Mouse (Mus musculus) MEL (cell line): ENCODE data around the gene Hmgcl. TPM values are rescaled to one million over a fixed set of nuclear protein-coding genes. Genes with fewer than 3 reads are reported as not detected.

Experiments used
- DNase-seq: peaks from one replicate; pipeline ENCODE4 v3.0.0; 2011; ENCODE audit warnings: low read depth, low spot score
- H3K27ac ChIP-seq: 2 replicates; pipeline ENCODE4 v1.5.1; 2012; ENCODE audit warnings: low read depth, mild to moderate bottlenecking, control low read depth, low read length, moderate library complexity; ENCODE audit not compliant: control insufficient read depth
- H3K27me3 ChIP-seq, 2 experiments: fragments of 150-350 bp in 1 of 2; sonication (generic) in 1 of 2; 2 replicates each; pipeline ENCODE4 v1.6.1; 2012; ENCODE audit warnings: low read length in 2 of 2, mild to moderate bottlenecking in 2 of 2, improper control_type of control experiment in 1 of 2, moderate library complexity in 1 of 2; ENCODE audit not compliant: insufficient read depth in 2 of 2, control insufficient read depth in 1 of 2
- H3K36me3 ChIP-seq, 2 experiments: 2 replicates each; pipeline ENCODE4 v1.6.1; 2012 to 2014; ENCODE audit warnings: low read length in 2 of 2, improper control_type of control experiment in 1 of 2, inconsistent platforms in 1 of 2, mild to moderate bottlenecking in 1 of 2; ENCODE audit not compliant: insufficient read depth in 2 of 2, control insufficient read depth in 1 of 2
- H3K4me1 ChIP-seq, 2 experiments: fragments of 150-350 bp in 1 of 2; sonication (generic) in 1 of 2; 2 replicates each; pipeline ENCODE4 v1.6.1; 2012; ENCODE audit warnings: low read length in 2 of 2, improper control_type of control experiment in 1 of 2, mild to moderate bottlenecking in 1 of 2; ENCODE audit not compliant: insufficient read depth in 2 of 2, control insufficient read depth in 1 of 2
- H3K4me3 ChIP-seq, 2 experiments: fragments of 150-350 bp in 1 of 2; sonication (generic) in 1 of 2; 2 replicates each; pipeline ENCODE4 v1.5.1; 2012; ENCODE audit warnings: low read depth in 2 of 2, low read length in 2 of 2, mild to moderate bottlenecking in 2 of 2, moderate library complexity in 2 of 2, control low read depth in 1 of 2, improper control_type of control experiment in 1 of 2; ENCODE audit not compliant: control insufficient read depth in 1 of 2, insufficient read depth in 1 of 2
- H3K79me2 ChIP-seq: 2 replicates; pipeline ENCODE4 v1.6.1; 2012; ENCODE audit warnings: mild to moderate bottlenecking, low read length, moderate library complexity; ENCODE audit not compliant: control insufficient read depth, poor library complexity, insufficient read depth
- H3K9ac ChIP-seq: 2 replicates; pipeline ENCODE4 v1.6.1; 2012; ENCODE audit warnings: low read depth, mild to moderate bottlenecking, control low read depth, low read length, moderate library complexity; ENCODE audit not compliant: control insufficient read depth, poor library complexity, severe bottlenecking
- H3K9me3 ChIP-seq: fragments of 150-350 bp; sonication (generic); replicated peaks from 2 replicates; pipeline ENCODE4 v1.6.1; 2012; ENCODE audit warnings: mild to moderate bottlenecking, low read length, improper control_type of control experiment, moderate library complexity; ENCODE audit not compliant: insufficient read depth
- BHLHE40 ChIP-seq: IDR thresholded peaks from 2 replicates; pipeline ENCODE4 v1.6.1; 2012; ENCODE audit warnings: low read depth, mild to moderate bottlenecking, inconsistent platforms, low read length, improper control_type of control experiment, borderline replicate concordance
- E2F4 ChIP-seq: IDR thresholded peaks from 2 replicates; pipeline ENCODE4 v1.6.1; 2011; ENCODE audit warnings: low read depth, low read length, improper control_type of control experiment, borderline replicate concordance
- ELF1 ChIP-seq: IDR thresholded peaks from 2 replicates; pipeline ENCODE4 v1.6.1; 2014; ENCODE audit warnings: low read depth, mild to moderate bottlenecking, inconsistent platforms, low read length, improper control_type of control experiment, moderate library complexity
- ETS1 ChIP-seq: IDR thresholded peaks from 2 replicates; pipeline ENCODE4 v1.6.1; 2012; ENCODE audit warnings: low read depth, mild to moderate bottlenecking, inconsistent platforms, low read length, improper control_type of control experiment, moderate library complexity
- GABPA ChIP-seq: IDR thresholded peaks from 2 replicates; pipeline ENCODE4 v1.6.1; 2012; ENCODE audit warnings: low read depth, mild to moderate bottlenecking, inconsistent platforms, low read length, improper control_type of control experiment, moderate library complexity
- JUND ChIP-seq: IDR thresholded peaks from 2 replicates; pipeline ENCODE4 v1.6.1; 2011; ENCODE audit warnings: low read depth, mild to moderate bottlenecking, improper control_type of control experiment, low read length
- KAT2A ChIP-seq: conservative IDR thresholded peaks from 2 replicates; pipeline ENCODE4 v1.6.1; 2012; ENCODE audit warnings: low read depth, low read length, improper control_type of control experiment, inconsistent platforms
- MEF2A ChIP-seq: IDR thresholded peaks from 2 replicates; pipeline ENCODE4 v1.6.1; 2014; ENCODE audit warnings: low read depth, mild to moderate bottlenecking, inconsistent platforms, low read length, improper control_type of control experiment; ENCODE audit not compliant: poor library complexity, insufficient replicate concordance, severe bottlenecking; ENCODE audit errors: extremely low read depth
- MYC ChIP-seq: IDR thresholded peaks from 2 replicates; pipeline ENCODE4 v1.6.1; 2011; ENCODE audit warnings: low read depth, mild to moderate bottlenecking, low read length, improper control_type of control experiment, moderate library complexity
- NELFE ChIP-seq: IDR thresholded peaks from 2 replicates; pipeline ENCODE4 v1.6.1; 2011; ENCODE audit warnings: low read depth, low read length, improper control_type of control experiment
- NRF1 ChIP-seq: IDR thresholded peaks from 2 replicates; pipeline ENCODE4 v1.6.1; 2014; ENCODE audit warnings: low read depth, mild to moderate bottlenecking, inconsistent platforms, low read length, improper control_type of control experiment, moderate library complexity; ENCODE audit not compliant: poor library complexity, insufficient read depth, severe bottlenecking
- RCOR1 ChIP-seq: IDR thresholded peaks from 2 replicates; pipeline ENCODE4 v1.6.1; 2012; ENCODE audit warnings: low read depth, mild to moderate bottlenecking, inconsistent platforms, low read length, improper control_type of control experiment
- SIN3A ChIP-seq: IDR thresholded peaks from 2 replicates; pipeline ENCODE4 v1.6.1; 2012; ENCODE audit warnings: low read length, improper control_type of control experiment, inconsistent platforms
- TAL1 ChIP-seq: IDR thresholded peaks from 2 replicates; pipeline ENCODE4 v1.6.1; 2012; ENCODE audit warnings: mild to moderate bottlenecking, inconsistent platforms, low read length, moderate library complexity, mixed read lengths
- TBP ChIP-seq: IDR thresholded peaks from 2 replicates; pipeline ENCODE4 v1.8.0; 2011; ENCODE audit warnings: low read depth, low read length, improper control_type of control experiment
- UBTF ChIP-seq: IDR thresholded peaks from 2 replicates; pipeline ENCODE4 v1.6.1; 2012; ENCODE audit warnings: low read depth, mild to moderate bottlenecking, inconsistent platforms, low read length, improper control_type of control experiment, moderate library complexity, borderline replicate concordance; ENCODE audit not compliant: insufficient read depth
- ZC3H11A ChIP-seq: IDR thresholded peaks from 2 replicates; pipeline ENCODE4 v1.6.1; 2012; ENCODE audit warnings: low read depth, mild to moderate bottlenecking, inconsistent platforms, low read length, improper control_type of control experiment
- ZMIZ1 ChIP-seq: IDR thresholded peaks from 2 replicates; pipeline ENCODE4 v1.6.1; 2012; ENCODE audit warnings: low read depth, mild to moderate bottlenecking, inconsistent platforms, low read length, improper control_type of control experiment, moderate library complexity
- polyA plus RNA-seq, 2 experiments: library from polyadenylated mRNA; stranded (reverse) in 1 of 2; unstranded in 1 of 2; fragments of >175 nt in 1 of 2; fragments of >200 nt in 1 of 2; gene quantifications; 2 replicates each; pipeline versions ENCODE4 v1.2.1 to v1.2.4; 2012; ENCODE audit warnings: low replicate concordance in 2 of 2, low read depth in 1 of 2; ENCODE audit not compliant: insufficient read length in 2 of 2, insufficient read depth in 1 of 2, missing spikeins in 1 of 2
- total RNA-seq: library from RNA; depleted of rRNA; stranded (reverse); fragments of 300-350 nt; gene quantifications from 2 replicates; pipeline ENCODE4 v1.2.3, GENCODE M21; 2012

Gene Hmgcl
- total and polyA plus RNA-seq, 3 experiments: 48.7 to 66.5 TPM; not detected in 1

DNA sequence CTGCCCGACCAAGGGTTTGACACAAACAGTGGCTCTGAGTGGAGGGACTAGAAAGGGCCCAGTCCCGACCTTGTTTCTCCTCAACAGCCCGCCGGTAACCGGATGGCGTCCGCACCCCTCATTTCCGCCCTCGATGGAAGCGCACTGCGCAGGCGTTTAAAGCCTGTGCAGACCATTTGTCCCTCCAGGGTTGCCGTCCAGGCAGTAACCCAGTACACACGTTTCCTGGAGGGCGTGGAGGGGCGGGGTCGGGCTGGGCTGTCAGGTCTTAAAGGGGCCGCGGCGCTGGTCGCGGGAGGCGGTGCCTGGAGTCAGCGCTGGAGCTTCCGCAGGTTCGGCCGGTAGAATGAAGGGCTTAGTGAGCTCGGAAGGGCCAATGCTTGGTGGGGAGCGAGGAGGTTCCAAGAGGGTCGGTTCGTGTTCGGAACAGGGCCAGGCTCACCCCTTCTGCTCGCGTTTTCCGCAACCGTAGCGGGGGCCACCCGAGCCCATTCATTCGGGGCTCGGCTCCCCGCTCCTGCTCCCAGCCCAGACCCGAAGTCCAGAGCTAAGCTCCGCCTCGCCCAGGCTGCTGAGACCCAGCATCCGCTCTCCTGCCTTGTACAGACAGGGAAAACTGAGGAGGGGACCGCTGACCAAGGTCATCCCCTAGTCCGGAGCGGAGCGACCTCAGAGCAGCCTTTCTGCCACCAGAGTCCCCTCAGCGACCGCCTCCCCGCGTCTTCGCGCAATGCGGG is 17.4 kb downstream of the Hmgcl start, which contains the start of gene Gale (continued):
- TF ChIP-seq RCOR1 (no peak), KAT2A (peak; percentile 75), MYC (peak; percentile 89), ELF1 (peak; percentile 95), NRF1 (peak; percentile 87), TBP (peak; percentile 84), TAL1 (no peak), E2F4 (no peak), NELFE (peak; percentile 97), ETS1 (peak; percentile 34; the same call in 1 of the 2 replicates), SIN3A (peak; percentile 100), JUND (no peak), MEF2A (no peak), UBTF (0 out of 2 replicates have a peak, but pooled peaks have one; percentile 87), BHLHE40 (no peak), ZC3H11A (no peak)

DNA sequence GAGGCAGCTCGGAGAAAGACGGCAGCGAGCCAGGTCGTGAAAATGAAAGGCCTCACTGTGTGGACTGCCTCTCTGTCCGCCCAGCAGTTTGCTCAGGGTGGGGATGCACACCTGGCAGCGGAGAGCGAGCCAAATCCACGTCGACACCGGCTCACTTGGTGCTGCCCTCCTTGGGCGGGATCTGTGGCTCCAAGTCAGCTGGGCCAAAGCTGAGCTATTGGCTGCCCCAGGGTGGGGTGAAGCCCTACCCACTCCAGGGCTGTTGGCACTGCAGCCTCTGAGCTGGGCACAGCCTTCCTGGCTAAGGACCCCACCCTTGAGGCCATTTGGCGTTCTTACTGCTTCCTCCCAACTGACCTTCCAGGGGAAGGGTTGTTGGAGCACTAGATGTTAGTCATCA is 18.2 kb downstream of the Hmgcl start:
- TF ChIP-seq ETS1 (0 out of 2 replicates have a peak, but pooled peaks have one; percentile 16), GABPA (no peak), NELFE (0 out of 2 replicates have a peak, but pooled peaks have one; percentile 16), ZMIZ1 (no peak; the same call in 1 of the 2 replicates), SIN3A (0 out of 2 replicates have a peak, but pooled peaks have one; percentile 7)
- H3K9ac ChIP-seq: peak overlapping the region; percentile 85
- no peak overlapping the region for H3K27ac ChIP-seq
- H3K27me3 ChIP-seq: no peaks in the 10 kb centered on the region
- peaks cover 4 to 7% of the 10 kb centered on the region in 2 experiments; a peak in 3 of 4 replicates for H3K4me1 ChIP-seq
- no peaks in the 10 kb centered on the region for H3K9me3 ChIP-seq
- DNase-seq: peak; percentile 59
- H3K79me2 ChIP-seq: peaks cover 7% of the 10 kb centered on the region; the same call in 1 of the 2 replicates
- H3K36me3 ChIP-seq: peaks cover 0 to 6% of the 10 kb centered on the region in 2 experiments; a peak in 3 of 4 replicates
- H3K4me3 ChIP-seq: peak overlapping the region; percentile 78 to 83
